Mouse (Mus musculus): ENCODE measurements around the gene B4galnt1. TPM values are rescaled to one million over a fixed set of nuclear protein-coding genes. Genes with fewer than 3 reads are reported as not detected.

Gene B4galnt1
- polyA plus RNA-seq, 1 experiment from 2014 or later = 5.0 TPM

GRCm38 (mm10) chr10:127211414-127211854 is 46.4 kb downstream of the B4galnt1 start, which contains the start of gene Pip4k2c:
Pip4k2c (minus strand) TSS chr10:127211585.
- WGBS = under 1% methylated on average over 47 of the region's 47 CpGs
- Histone ChIP-seq H3K4me1 (replicated peaks) (peaks cover 11% of the 10 kb centered on the region), H3K9ac (replicated peaks) (peak within 1 kb of the TSS; percentile 81), H3K27ac (no peak within 1 kb of the TSS), H3K9me3 (no peaks in the 10 kb centered on the region), H3K4me3 (replicated peaks) (peak within 1 kb of the TSS; percentile 85), H3K27me3 (no peaks in the 10 kb centered on the region; the same call in 1 of the 2 replicates), H3K4me2 (peak within 1 kb of the TSS; percentile 97), H3K36me3 (peaks cover 24% of the 10 kb centered on the region)
- peak; percentile 95 for ATAC-seq (ENCODE audit: insufficient number of reproducible peaks, insufficient read depth, low FRiP score, low TSS enrichment, low read depth)

- Histone ChIP-seq H3K27ac (no peak overlapping the region), H3K36me3 (peaks cover 6% of the 10 kb centered on the region), H3K4me2 (no peak overlapping the region), H3K27me3 (no peaks in the 10 kb centered on the region; the same call in 1 of the 2 replicates), H3K9me3 (no peaks in the 10 kb centered on the region), H3K4me1 (replicated peaks) (peaks cover 11% of the 10 kb centered on the region), H3K4me3 (replicated peaks) (no peak overlapping the region), H3K9ac (replicated peaks) (no peak overlapping the region)
- no peak for ATAC-seq (ENCODE audit: insufficient number of reproducible peaks, insufficient read depth, low FRiP score, low TSS enrichment, low read depth)
- 81% methylated on average over 8 of the region's 8 CpGs for WGBS
Observed at GRCm38 (mm10) chr10:127213272-127213671, 48.2 kb downstream of the B4galnt1 start.

- 82% methylated on average over 13 of the region's 13 CpGs for WGBS
- no peaks in the 10 kb centered on the region for H3K9me3 ChIP-seq
- no peak overlapping the region for H3K4me2 ChIP-seq
- ATAC-seq (ENCODE audit: insufficient number of reproducible peaks, insufficient read depth, low FRiP score, low TSS enrichment, low read depth) = no peak
- peaks cover 11% of the 10 kb centered on the region for H3K4me1 ChIP-seq (replicated peaks)
- no peak overlapping the region for H3K9ac ChIP-seq (replicated peaks)
- H3K27ac ChIP-seq = no peak overlapping the region
- H3K36me3 ChIP-seq = peaks cover under 1% of the 10 kb centered on the region
- no peak overlapping the region for H3K4me3 ChIP-seq (replicated peaks)
- no peaks in the 10 kb centered on the region; the same call in 1 of the 2 replicates for H3K27me3 ChIP-seq
Observed at GRCm38 (mm10) chr10:127213704-127214421, 48.8 kb downstream of the B4galnt1 start.

DNA sequence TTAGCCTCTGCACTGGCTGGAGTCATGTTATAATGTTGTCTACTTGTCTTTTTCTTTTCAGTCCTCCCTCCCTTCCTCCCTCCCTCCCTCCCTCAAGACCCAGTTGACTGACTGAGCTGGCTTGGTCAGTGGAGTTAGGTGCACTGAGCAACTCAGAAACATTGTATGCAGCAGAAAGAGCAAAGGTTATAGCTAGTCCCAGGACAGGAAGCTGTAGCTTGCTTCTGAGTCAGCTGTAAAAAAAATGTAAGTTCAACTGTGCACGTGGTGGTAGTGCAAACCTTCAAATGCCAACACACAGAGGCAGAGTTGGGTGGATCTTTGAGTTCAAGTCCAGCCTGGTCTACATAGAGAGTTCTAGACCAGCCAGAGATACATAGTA is 49.4 kb downstream of the B4galnt1 start:
- H3K9me3 ChIP-seq = no peaks in the 10 kb centered on the region
- ATAC-seq (ENCODE audit: insufficient number of reproducible peaks, insufficient read depth, low FRiP score, low TSS enrichment, low read depth) = no peak
- 47% methylated on average over 1 of the region's 1 CpGs for WGBS
- no peak overlapping the region for H3K4me3 ChIP-seq (replicated peaks)
- no peak overlapping the region for H3K9ac ChIP-seq (replicated peaks)
- no peak overlapping the region for H3K4me2 ChIP-seq
- H3K36me3 ChIP-seq = no peaks in the 10 kb centered on the region
- H3K27me3 ChIP-seq = no peaks in the 10 kb centered on the region; the same call in 1 of the 2 replicates
- H3K27ac ChIP-seq = no peak overlapping the region
- peaks cover 11% of the 10 kb centered on the region for H3K4me1 ChIP-seq (replicated peaks)

DNA sequence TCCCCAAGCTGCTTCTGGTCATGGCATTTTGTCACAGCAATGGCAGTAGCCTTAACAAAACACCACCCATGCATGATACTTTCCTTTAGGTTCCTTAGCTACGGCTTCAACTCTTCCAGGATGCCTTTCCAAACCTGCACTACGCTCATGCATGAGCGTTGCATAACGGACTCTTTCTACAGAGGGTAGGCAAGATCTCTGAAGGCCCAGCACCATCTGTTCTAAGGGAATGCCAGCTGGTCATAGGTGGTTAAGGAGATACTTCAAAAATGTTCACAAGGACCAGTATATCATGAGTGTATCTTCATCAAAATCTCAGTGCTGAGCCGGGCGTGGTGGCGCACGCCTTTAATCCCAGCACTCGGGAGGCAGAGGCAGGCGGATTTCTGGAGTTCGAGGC is 51.4 kb downstream of the B4galnt1 start:
- no peaks in the 10 kb centered on the region for H3K4me1 ChIP-seq (replicated peaks)
- no peak overlapping the region for H3K9ac ChIP-seq (replicated peaks)
- H3K36me3 ChIP-seq = no peaks in the 10 kb centered on the region
- no peaks in the 10 kb centered on the region for H3K9me3 ChIP-seq
- H3K4me2 ChIP-seq = no peak overlapping the region
- no peaks in the 10 kb centered on the region; the same call in 1 of the 2 replicates for H3K27me3 ChIP-seq
- no peak overlapping the region for H3K4me3 ChIP-seq (replicated peaks)
- no peak overlapping the region for H3K27ac ChIP-seq
- WGBS = 94% methylated on average over 11 of the region's 11 CpGs
- no peak for ATAC-seq (ENCODE audit: insufficient number of reproducible peaks, insufficient read depth, low FRiP score, low TSS enrichment, low read depth)

GRCm38 (mm10) chr10:127217177-127217576 is 52.2 kb downstream of the B4galnt1 start:
- Histone ChIP-seq H3K4me1 (replicated peaks) (no peaks in the 10 kb centered on the region), H3K36me3 (no peaks in the 10 kb centered on the region), H3K9ac (replicated peaks) (no peak overlapping the region), H3K4me2 (no peak overlapping the region), H3K27ac (no peak overlapping the region), H3K9me3 (no peaks in the 10 kb centered on the region), H3K4me3 (replicated peaks) (no peak overlapping the region), H3K27me3 (no peaks in the 10 kb centered on the region; the same call in 1 of the 2 replicates)
- no peak for ATAC-seq (ENCODE audit: insufficient number of reproducible peaks, insufficient read depth, low FRiP score, low TSS enrichment, low read depth)

- Histone ChIP-seq H3K4me2 (no peak overlapping the region), H3K9ac (replicated peaks) (no peak overlapping the region), H3K4me1 (replicated peaks) (no peaks in the 10 kb centered on the region), H3K4me3 (replicated peaks) (no peak overlapping the region), H3K27ac (no peak overlapping the region), H3K27me3 (no peaks in the 10 kb centered on the region; the same call in 1 of the 2 replicates), H3K9me3 (no peaks in the 10 kb centered on the region), H3K36me3 (no peaks in the 10 kb centered on the region)
- ATAC-seq (ENCODE audit: insufficient number of reproducible peaks, insufficient read depth, low FRiP score, low TSS enrichment, low read depth) = no peak
- 85% methylated on average over 2 of the region's 2 CpGs for WGBS
Observed at GRCm38 (mm10) chr10:127218339-127218738, 53.3 kb downstream of the B4galnt1 start.

Other genes starting within 250 kb of the B4galnt1 start
- gene Ctdsp2, start 186.5 kb upstream of the B4galnt1 start, polyA plus RNA-seq (2016; fragmentation: Nextera tagmentation; extraction: Ambion mirVana) = 74.6 and 89.2 TPM in 2 replicates
- 0.15 and 1.1 TPM in 2 replicates for gene Avil, start 164.5 kb upstream of the B4galnt1 start, polyA plus RNA-seq (2016; fragmentation: Nextera tagmentation; extraction: Ambion mirVana)
- gene Tsfm, start 134.4 kb upstream of the B4galnt1 start, polyA plus RNA-seq (2016; fragmentation: Nextera tagmentation; extraction: Ambion mirVana) = 85.2 and 99.1 TPM in 2 replicates
- gene Mettl1, start 123.8 kb upstream of the B4galnt1 start, polyA plus RNA-seq (2016; fragmentation: Nextera tagmentation; extraction: Ambion mirVana) = 52.5 and 53.7 TPM in 2 replicates
- gene Eef1akmt3, start 123.7 kb upstream of the B4galnt1 start, polyA plus RNA-seq (2016; fragmentation: Nextera tagmentation; extraction: Ambion mirVana) = 0.50 TPM in 2 replicates
- gene Cyp27b1, start 117.0 kb upstream of the B4galnt1 start, polyA plus RNA-seq (2016; fragmentation: Nextera tagmentation; extraction: Ambion mirVana) = 0.16 TPM in 1 of 2 replicates, not detected in the other
- gene March9, start 105.0 kb upstream of the B4galnt1 start, polyA plus RNA-seq (2016; fragmentation: Nextera tagmentation; extraction: Ambion mirVana) = 1.5 and 1.9 TPM in 2 replicates
- gene Cdk4, start 101.7 kb upstream of the B4galnt1 start, polyA plus RNA-seq (2016; fragmentation: Nextera tagmentation; extraction: Ambion mirVana) = 2,363 and 2,376 TPM in 2 replicates
- 171 and 172 TPM in 2 replicates for gene Tspan31, start 95.0 kb upstream of the B4galnt1 start, polyA plus RNA-seq (2016; fragmentation: Nextera tagmentation; extraction: Ambion mirVana)
- gene Agap2, start 89.9 kb upstream of the B4galnt1 start, polyA plus RNA-seq (2016; fragmentation: Nextera tagmentation; extraction: Ambion mirVana) = 0.38 TPM in 1 of 2 replicates, not detected in the other
- gene Os9, start 44.1 kb upstream of the B4galnt1 start, polyA plus RNA-seq (2016; fragmentation: Nextera tagmentation; extraction: Ambion mirVana) = 58.7 and 65.5 TPM in 2 replicates
- gene Slc26a10, start 15.4 kb downstream of the B4galnt1 start, polyA plus RNA-seq (2016; fragmentation: Nextera tagmentation; extraction: Ambion mirVana) = 3.4 and 3.5 TPM in 2 replicates
- gene Arhgef25, start 24.9 kb downstream of the B4galnt1 start, polyA plus RNA-seq (2016; fragmentation: Nextera tagmentation; extraction: Ambion mirVana) = 67.5 and 74.1 TPM in 2 replicates
- gene Dtx3, start 30.5 kb downstream of the B4galnt1 start, polyA plus RNA-seq (2016; fragmentation: Nextera tagmentation; extraction: Ambion mirVana) = 150 and 166 TPM in 2 replicates
- gene Pip4k2c, start 46.4 kb downstream of the B4galnt1 start, polyA plus RNA-seq (2016; fragmentation: Nextera tagmentation; extraction: Ambion mirVana) = 27.3 and 28.0 TPM in 2 replicates
- 5.3 and 5.6 TPM in 2 replicates for gene Kif5a, start 98.1 kb downstream of the B4galnt1 start, polyA plus RNA-seq (2016; fragmentation: Nextera tagmentation; extraction: Ambion mirVana)
- gene Dctn2, start 101.1 kb downstream of the B4galnt1 start, polyA plus RNA-seq (2016; fragmentation: Nextera tagmentation; extraction: Ambion mirVana) = 174 and 183 TPM in 2 replicates
- gene Mbd6, start 123.8 kb downstream of the B4galnt1 start, polyA plus RNA-seq (2016; fragmentation: Nextera tagmentation; extraction: Ambion mirVana) = 17.2 and 19.8 TPM in 2 replicates
- 144 and 145 TPM in 2 replicates for gene Mars, start 146.6 kb downstream of the B4galnt1 start, polyA plus RNA-seq (2016; fragmentation: Nextera tagmentation; extraction: Ambion mirVana)
- 5.7 and 6.5 TPM in 2 replicates for gene Arhgap9, start 156.7 kb downstream of the B4galnt1 start, polyA plus RNA-seq (2016; fragmentation: Nextera tagmentation; extraction: Ambion mirVana)
- 11.0 and 14.2 TPM in 2 replicates for gene Gli1, start 176.7 kb downstream of the B4galnt1 start, polyA plus RNA-seq (2016; fragmentation: Nextera tagmentation; extraction: Ambion mirVana)
- 0.04 and 0.08 TPM in 2 replicates for gene Inhbe, start 189.2 kb downstream of the B4galnt1 start, polyA plus RNA-seq (2016; fragmentation: Nextera tagmentation; extraction: Ambion mirVana)
- not detected in 2 replicates for gene Inhbc, start 205.2 kb downstream of the B4galnt1 start, polyA plus RNA-seq (2016; fragmentation: Nextera tagmentation; extraction: Ambion mirVana)
- 45.6 and 56.4 TPM in 2 replicates for gene R3hdm2, start 215.1 kb downstream of the B4galnt1 start, polyA plus RNA-seq (2016; fragmentation: Nextera tagmentation; extraction: Ambion mirVana)